Mouse (Mus musculus): ENCODE results near the gene Gcfc2.

DNA sequence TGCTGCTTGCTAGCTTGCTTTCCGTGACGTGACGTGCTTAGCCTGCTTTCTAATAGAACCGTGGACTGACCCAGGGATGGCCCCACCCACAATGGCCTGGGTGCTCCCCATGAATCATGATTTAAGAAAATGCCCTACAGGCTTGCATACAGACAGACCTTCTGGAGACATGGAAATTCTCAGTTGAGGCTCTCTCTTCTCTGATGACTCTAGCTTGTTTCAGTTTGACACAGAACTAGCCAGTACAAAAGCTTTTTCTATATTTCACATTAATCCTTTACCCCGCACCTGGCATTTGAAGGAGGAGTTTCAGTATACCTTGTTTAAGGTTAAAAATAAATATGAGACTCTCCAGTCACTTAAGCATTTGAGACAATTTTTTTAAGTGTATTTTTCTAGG, 18.2 kb downstream of the Gcfc2 start:
- no peak for TF ChIP-seq CTCF (IDR thresholded peaks at IDR 0.05; ENCODE audit: extremely low read depth, insufficient read depth, insufficient read length, insufficient replicate concordance)
- TF ChIP-seq POLR2A (IDR thresholded peaks at IDR 0.05; ENCODE audit: low read depth, low read length): no peak
